12 mouse cellular contexts compared by ENCODE assay signal in the genomic region with DNA sequence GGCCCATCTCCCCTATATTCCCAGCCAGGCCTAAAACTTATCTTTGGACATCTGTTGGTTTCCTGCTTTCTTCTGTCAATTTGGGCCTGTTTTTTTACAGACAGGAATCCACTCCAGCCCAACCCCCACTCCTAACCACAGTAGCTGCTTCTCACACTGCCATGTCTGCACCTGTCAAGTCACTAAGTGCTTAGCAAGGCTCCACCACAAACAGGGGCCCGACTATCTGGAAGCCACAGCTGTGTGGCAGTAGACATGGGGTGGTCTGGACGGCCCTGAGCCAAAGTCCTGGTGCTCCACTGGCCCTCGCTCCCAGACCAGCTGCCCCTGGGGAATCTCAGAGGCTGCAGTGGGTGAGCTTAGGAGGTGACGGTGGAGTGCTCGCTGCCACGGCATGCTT. TPM values are rescaled to one million over a fixed set of nuclear protein-coding genes. Genes with fewer than 3 reads are reported as not detected.
DNase-seq lines count a peak whose midpoint lies in the region; ATAC-seq lines count a peak whose summit lies in the region.
"Had no signal": no experiment of that assay in that cellular context is flagged by ENCODE, and none has a peak within 500 bp of the region (broad histone marks: within the 10 kb centered on the region; RNA-seq: fewer than 3 reads in every experiment).

No protein-coding gene starts in this region.

- H3K36me3 ChIP-seq in embryonic facial prominence, embryonic 14.5 days (ENCODE audit: control insufficient read depth, insufficient read depth, low read length), result peaks cover 46% of the 10 kb centered on the region
- H3K36me3 ChIP-seq in embryonic facial prominence, embryonic 10.5 days (replicated peaks), result peaks cover 51% of the 10 kb centered on the region
- peaks cover 33% of the 10 kb centered on the region for H3K36me3 ChIP-seq in lung, embryonic 15.5 days
- peaks cover 42% of the 10 kb centered on the region for H3K36me3 ChIP-seq in liver, embryonic 13.5 days
- peaks cover 40% of the 10 kb centered on the region for H3K36me3 ChIP-seq in forebrain, embryonic 12.5 days (replicated peaks)

- 74% methylated on average over 6 of the region's 6 CpGs for WGBS in embryonic facial prominence, embryonic 14.5 days
- WGBS in embryonic facial prominence, embryonic 10.5 days, result 82% methylated on average over 6 of the region's 6 CpGs
- WGBS in lung, embryonic 15.5 days, result 64% methylated on average over 6 of the region's 6 CpGs
- WGBS in liver, embryonic 13.5 days (ENCODE audit: insufficient replicate concordance), result 24% methylated on average over 6 of the region's 6 CpGs
- WGBS in forebrain, embryonic 12.5 days, result 84% methylated on average over 6 of the region's 6 CpGs

- H3K4me2 ChIP-seq in embryonic facial prominence, embryonic 14.5 days (ENCODE audit: low read depth, low read length), result no peak overlapping the region
- H3K4me2 ChIP-seq in lung, embryonic 15.5 days, result no peak overlapping the region
- H3K4me2 ChIP-seq in liver, embryonic 13.5 days, result no peak overlapping the region
- no peak overlapping the region for H3K4me2 ChIP-seq in forebrain, embryonic 12.5 days
- H3K4me2 ChIP-seq: lung, embryonic 14.5 days had no signal

- no peak overlapping the region for H3K9ac ChIP-seq in embryonic facial prominence, embryonic 14.5 days (ENCODE audit: low read depth, low read length)
- H3K9ac ChIP-seq in lung, embryonic 15.5 days, result no peak overlapping the region
- peak overlapping the region; percentile 17; the same call in 1 of the 2 replicates for H3K9ac ChIP-seq in liver, embryonic 13.5 days
- no peak overlapping the region; the same call in 1 of the 2 replicates for H3K9ac ChIP-seq in forebrain, embryonic 12.5 days
- H3K9ac ChIP-seq: lung, embryonic 14.5 days had no signal

- no peak overlapping the region for H3K27ac ChIP-seq in embryonic facial prominence, embryonic 14.5 days (replicated peaks; ENCODE audit: low read depth, low read length)
- no peak overlapping the region for H3K27ac ChIP-seq in embryonic facial prominence, embryonic 10.5 days (replicated peaks)
- peak overlapping the region; percentile 82; the same call in 1 of the 2 replicates for H3K27ac ChIP-seq in lung, embryonic 15.5 days
- no peak overlapping the region for H3K27ac ChIP-seq in liver, embryonic 13.5 days
- no peak overlapping the region for H3K27ac ChIP-seq in forebrain, embryonic 12.5 days

- H3K4me3 ChIP-seq in embryonic facial prominence, embryonic 14.5 days (ENCODE audit: low read depth, low read length), result no peak overlapping the region
- no peak overlapping the region for H3K4me3 ChIP-seq in embryonic facial prominence, embryonic 10.5 days
- H3K4me3 ChIP-seq in lung, embryonic 15.5 days, result no peak overlapping the region
- H3K4me3 ChIP-seq in liver, embryonic 13.5 days (replicated peaks), result no peak overlapping the region
- no peak overlapping the region for H3K4me3 ChIP-seq in forebrain, embryonic 12.5 days (replicated peaks)

- peak; percentile 76 for DNase-seq in embryonic facial prominence, embryonic 14.5 days (ENCODE audit: low spot score)
- no peak for DNase-seq in embryonic facial prominence, embryonic 10.5 days (ENCODE audit: low spot score)
- DNase-seq in lung, adult 18-20 months, result no peak
- no peak for DNase-seq in liver, embryonic 13.5 days
- DNase-seq in thymus, postnatal 25 days, result peak; percentile 90
- no peak for DNase-seq in right cerebral cortex, adult 18-20 months
- DNase-seq: embryo, embryonic 11 days; spleen, adult 18-20 months had no signal

- H3K9me3 ChIP-seq in embryonic facial prominence, embryonic 14.5 days (ENCODE audit: control insufficient read depth, low read length), result no peaks in the 10 kb centered on the region
- H3K9me3 ChIP-seq in embryonic facial prominence, embryonic 10.5 days, result peaks cover 7% of the 10 kb centered on the region; the same call in 1 of the 2 replicates
- H3K9me3 ChIP-seq in lung, embryonic 15.5 days, result no peaks in the 10 kb centered on the region
- H3K9me3 ChIP-seq in liver, embryonic 13.5 days (replicated peaks), result no peaks in the 10 kb centered on the region
- H3K9me3 ChIP-seq in forebrain, embryonic 12.5 days, result 0 out of 2 replicates have a peak, but pooled peaks cover 3% of the 10 kb centered on the region

- H3K27me3 ChIP-seq in embryonic facial prominence, embryonic 14.5 days (replicated peaks; ENCODE audit: control insufficient read depth, insufficient read depth, low read length), result no peaks in the 10 kb centered on the region
- no peaks in the 10 kb centered on the region for H3K27me3 ChIP-seq in embryonic facial prominence, embryonic 10.5 days (replicated peaks; ENCODE audit: low read depth, poor library complexity, severe bottlenecking)
- H3K27me3 ChIP-seq in lung, embryonic 15.5 days, result no peaks in the 10 kb centered on the region
- H3K27me3 ChIP-seq in liver, embryonic 13.5 days, result no peaks in the 10 kb centered on the region
- H3K27me3 ChIP-seq in forebrain, embryonic 12.5 days, result no peaks in the 10 kb centered on the region

- ATAC-seq in embryonic facial prominence, embryonic 14.5 days (ENCODE audit: low read depth), result peak; percentile 75; the same call in 1 of the 2 replicates
- ATAC-seq in lung, embryonic 15.5 days (ENCODE audit: borderline replicate concordance, extremely low read depth, low FRiP score, low TSS enrichment), result no peak
- ATAC-seq in liver, embryonic 13.5 days (ENCODE audit: low read depth), result 0 out of 2 replicates have a peak, but pooled peaks have one; percentile 22
- ATAC-seq in forebrain, embryonic 12.5 days (ENCODE audit: low FRiP score), result no peak

- H3K4me1 ChIP-seq in embryonic facial prominence, embryonic 14.5 days (ENCODE audit: control insufficient read depth, insufficient read depth, low read length), result no peaks in the 10 kb centered on the region
- H3K4me1 ChIP-seq in embryonic facial prominence, embryonic 10.5 days, result peaks cover 31% of the 10 kb centered on the region
- peaks cover 38% of the 10 kb centered on the region for H3K4me1 ChIP-seq in lung, embryonic 15.5 days
- peaks cover 23% of the 10 kb centered on the region for H3K4me1 ChIP-seq in liver, embryonic 13.5 days (replicated peaks)
- peaks cover 5% of the 10 kb centered on the region; the same call in 1 of the 2 replicates for H3K4me1 ChIP-seq in forebrain, embryonic 12.5 days

RNA-seq across cellular contexts. Expression of gene Nccrp1, which starts 10.7 kb away (rescaled TPM):
- polyA plus RNA-seq in embryonic facial prominence, embryonic 14.5 days (2014; fragmentation: Nextera tagmentation; extraction: Ambion mirVana), result 0.17 and 0.43 TPM in 2 replicates
- 0.10 TPM in 1 of 2 replicates, not detected in the other for polyA plus RNA-seq in embryonic facial prominence, embryonic 10.5 days (2016; fragmentation: Nextera tagmentation; extraction: Ambion mirVana)
- not detected in 2 replicates for polyA plus RNA-seq in lung, embryonic 15.5 days (2015; fragmentation: Nextera tagmentation; extraction: Ambion mirVana)
- not detected in 2 replicates for polyA plus RNA-seq in liver, embryonic 13.5 days (2015; fragmentation: Nextera tagmentation; extraction: Ambion mirVana)
- not detected in 2 replicates for polyA plus RNA-seq in forebrain, embryonic 12.5 days (2016; fragmentation: Nextera tagmentation; extraction: Ambion mirVana)
- polyA plus RNA-seq: forebrain, embryonic 11.5 days; lung, embryonic 14.5 days had no signal

RNA-seq across cellular contexts. Expression of gene Sycn, which starts 17.0 kb away (rescaled TPM):
- not detected in 2 replicates for polyA plus RNA-seq in embryonic facial prominence, embryonic 14.5 days (2014; fragmentation: Nextera tagmentation; extraction: Ambion mirVana)
- not detected in 2 replicates for polyA plus RNA-seq in embryonic facial prominence, embryonic 10.5 days (2016; fragmentation: Nextera tagmentation; extraction: Ambion mirVana)
- polyA plus RNA-seq in lung, embryonic 15.5 days (2015; fragmentation: Nextera tagmentation; extraction: Ambion mirVana), result 0.53 TPM in 1 of 2 replicates, not detected in the other
- polyA plus RNA-seq in liver, embryonic 13.5 days (2015; fragmentation: Nextera tagmentation; extraction: Ambion mirVana), result not detected in 2 replicates
- not detected in 2 replicates for polyA plus RNA-seq in forebrain, embryonic 12.5 days (2016; fragmentation: Nextera tagmentation; extraction: Ambion mirVana)
- polyA plus RNA-seq: forebrain, embryonic 11.5 days; lung, embryonic 14.5 days had no signal

RNA-seq across cellular contexts. Expression of gene Ifnl3, which starts 35.1 kb away (rescaled TPM):
- polyA plus RNA-seq in embryonic facial prominence, embryonic 14.5 days (2014; fragmentation: Nextera tagmentation; extraction: Ambion mirVana), result not detected in 2 replicates
- polyA plus RNA-seq in embryonic facial prominence, embryonic 10.5 days (2016; fragmentation: Nextera tagmentation; extraction: Ambion mirVana), result not detected in 2 replicates
- polyA plus RNA-seq in lung, embryonic 15.5 days (2015; fragmentation: Nextera tagmentation; extraction: Ambion mirVana), result not detected in 2 replicates
- not detected in 2 replicates for polyA plus RNA-seq in liver, embryonic 13.5 days (2015; fragmentation: Nextera tagmentation; extraction: Ambion mirVana)
- polyA plus RNA-seq in forebrain, embryonic 12.5 days (2016; fragmentation: Nextera tagmentation; extraction: Ambion mirVana), result not detected in 2 replicates
- polyA plus RNA-seq: forebrain, embryonic 11.5 days; lung, embryonic 14.5 days had no signal

RNA-seq across cellular contexts. Expression of gene Samd4b, which starts 40.2 kb away (rescaled TPM):
- 31.5 and 33.8 TPM in 2 replicates for polyA plus RNA-seq in embryonic facial prominence, embryonic 14.5 days (2014; fragmentation: Nextera tagmentation; extraction: Ambion mirVana)
- polyA plus RNA-seq in embryonic facial prominence, embryonic 10.5 days (2016; fragmentation: Nextera tagmentation; extraction: Ambion mirVana), result 36.0 and 38.9 TPM in 2 replicates
- polyA plus RNA-seq in lung, embryonic 15.5 days (2015; fragmentation: Nextera tagmentation; extraction: Ambion mirVana), result 21.3 and 21.6 TPM in 2 replicates
- 4.1 and 5.8 TPM in 2 replicates for polyA plus RNA-seq in liver, embryonic 13.5 days (2015; fragmentation: Nextera tagmentation; extraction: Ambion mirVana)
- 35.6 and 37.6 TPM in 2 replicates for polyA plus RNA-seq in forebrain, embryonic 12.5 days (2016; fragmentation: Nextera tagmentation; extraction: Ambion mirVana)

RNA-seq across cellular contexts. Expression of gene Pak4, which starts 40.3 kb away (rescaled TPM):
- polyA plus RNA-seq in embryonic facial prominence, embryonic 14.5 days (2014; fragmentation: Nextera tagmentation; extraction: Ambion mirVana), result 20.7 and 23.5 TPM in 2 replicates
- 70.1 and 75.8 TPM in 2 replicates for polyA plus RNA-seq in embryonic facial prominence, embryonic 10.5 days (2016; fragmentation: Nextera tagmentation; extraction: Ambion mirVana)
- 55.4 and 60.8 TPM in 2 replicates for polyA plus RNA-seq in lung, embryonic 15.5 days (2015; fragmentation: Nextera tagmentation; extraction: Ambion mirVana)
- 16.2 and 18.5 TPM in 2 replicates for polyA plus RNA-seq in liver, embryonic 13.5 days (2015; fragmentation: Nextera tagmentation; extraction: Ambion mirVana)
- polyA plus RNA-seq in forebrain, embryonic 12.5 days (2016; fragmentation: Nextera tagmentation; extraction: Ambion mirVana), result 41.0 and 43.9 TPM in 2 replicates

Comparison
In these comparisons a context has a peak if more than half of its experiments do, and no peak if none do; other contexts are left out.
1. DNase-seq: peak in embryonic facial prominence, embryonic 14.5 days (single experiment) and thymus, postnatal 25 days (single experiment); none in embryonic facial prominence, embryonic 10.5 days (single experiment), lung, adult 18-20 months (0 of 2), liver, embryonic 13.5 days (single experiment) and right cerebral cortex, adult 18-20 months (single experiment).
2. ATAC-seq: peak in embryonic facial prominence, embryonic 14.5 days (single experiment) and liver, embryonic 13.5 days (single experiment); none in lung, embryonic 15.5 days (single experiment) and forebrain, embryonic 12.5 days (single experiment).